Mouse (Mus musculus) bone marrow macrophage, adult 2 months (primary cell): ENCODE measurements at regions not wholly inside any gene's neighbourhood (a gene's known extent, or its start where the extent isn't known, plus 50 kb on each side); places are given as distances from the start of the nearest gene placed in this dataset.

Experiments used
- CTCF ChIP-seq: IDR thresholded peaks from 2 replicates; pipeline ENCODE4 v1.5.1; 2012; ENCODE audit warnings: low read depth, mild to moderate bottlenecking, low read length, moderate library complexity
- POLR2A ChIP-seq: IDR thresholded peaks from 2 replicates; pipeline ENCODE4 v1.6.1; 2012; ENCODE audit warnings: mild to moderate bottlenecking, low read depth, low read length, borderline replicate concordance

DNA sequence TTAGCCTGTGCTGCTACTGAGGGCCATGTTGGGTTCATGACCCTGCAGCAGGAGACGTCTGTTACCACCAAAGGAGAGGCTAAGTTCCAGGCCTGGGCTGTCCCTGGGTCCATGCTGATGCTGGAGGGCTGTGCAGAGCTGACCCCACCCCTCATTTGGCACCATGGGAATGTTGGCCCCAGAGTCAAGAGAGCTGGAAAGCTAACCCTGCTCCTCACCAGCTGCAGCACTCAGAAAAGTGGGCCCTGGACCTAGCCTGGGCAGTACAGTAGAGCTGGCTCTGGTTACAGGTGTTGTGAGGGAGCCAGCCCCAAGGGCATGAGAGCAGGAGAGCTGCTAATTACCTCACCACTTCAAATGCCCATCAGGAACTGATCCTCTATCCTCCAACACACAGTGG, 500.9 kb upstream of the Nr5a2 start:
- no peak for TF ChIP-seq CTCF
- no peak for TF ChIP-seq POLR2A
